Mouse (Mus musculus): ENCODE measurements around the gene Chil1. TPM values are rescaled to one million over a fixed set of nuclear protein-coding genes. Genes with fewer than 3 reads are reported as not detected.

Gene Chil1
- total RNA-seq, 4 experiments from 2014 or later: 0.24 to 2.7 (median 1.3) TPM

DNA sequence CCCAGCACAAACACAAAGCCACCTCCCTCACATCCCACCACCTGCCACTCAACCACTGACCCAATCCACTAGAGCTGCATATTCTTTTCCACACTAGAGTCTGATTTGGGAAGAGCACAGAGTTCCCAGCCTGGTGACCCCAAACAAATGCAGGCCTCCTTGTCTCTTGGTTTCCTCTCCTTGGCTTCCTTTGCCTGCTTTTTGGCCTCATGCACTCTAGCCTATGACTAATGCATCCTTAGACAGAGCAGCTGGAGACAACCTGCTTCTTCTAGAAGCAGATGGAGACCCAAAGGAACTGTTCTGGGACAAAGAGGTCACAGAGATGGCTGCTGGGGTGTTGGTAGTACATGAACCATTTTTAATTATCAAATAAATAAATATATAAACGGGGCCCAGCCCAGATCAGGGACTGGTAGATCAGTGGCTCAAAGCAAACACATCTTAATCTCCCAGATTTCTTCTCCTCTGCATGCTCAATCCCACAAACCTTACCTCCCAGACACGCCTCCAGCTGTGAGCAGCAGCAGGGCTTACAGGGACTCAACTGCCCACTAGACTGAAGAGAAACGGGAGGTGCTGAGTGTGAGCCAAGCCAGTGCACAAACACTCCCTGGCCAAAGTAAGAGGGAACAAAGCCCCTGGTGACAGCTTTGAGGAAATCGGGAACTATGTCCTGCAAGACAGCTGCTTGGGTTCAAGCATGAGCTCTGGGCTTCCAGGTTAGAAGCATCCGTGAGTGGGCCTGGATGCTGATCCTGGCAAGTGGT, 48.0 kb downstream of the Chil1 start:
- no peak for DNase-seq (ENCODE audit: low spot score in 2 of 2)

GRCm38 (mm10) chr1:134230638-134231228, 48.8 kb downstream of the Chil1 start:
- no peak for DNase-seq (ENCODE audit: low spot score in 2 of 2)

DNA sequence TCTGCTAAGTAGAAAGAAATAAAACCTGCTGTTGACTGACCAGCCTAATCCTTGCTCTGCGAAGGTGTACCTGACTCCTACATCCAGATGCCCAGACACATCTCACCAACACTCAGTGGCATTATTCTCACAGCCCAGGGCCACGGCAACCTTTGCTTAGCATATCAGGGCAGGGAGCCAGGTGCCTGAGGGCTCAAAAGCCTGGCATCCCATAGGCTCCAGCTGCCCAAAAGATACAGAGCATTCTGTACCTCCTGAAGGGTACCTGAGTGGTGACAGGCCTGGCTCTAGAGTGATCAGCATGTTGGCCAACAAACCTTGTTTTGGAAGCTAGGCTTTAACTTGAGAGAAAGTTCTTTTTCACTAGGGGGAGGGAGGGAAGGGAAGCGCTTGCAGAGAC, 49.3 kb downstream of the Chil1 start:
- no peak for DNase-seq (ENCODE audit: low spot score in 2 of 2)

- no peak for DNase-seq (ENCODE audit: low spot score in 2 of 2)
Measured at GRCm38 (mm10) chr1:134231681-134232080, 49.7 kb downstream of the Chil1 start.

- DNase-seq (ENCODE audit: low spot score in 2 of 2): no peak
Measured at GRCm38 (mm10) chr1:134232326-134232725, 50.4 kb downstream of the Chil1 start.

GRCm38 (mm10) chr1:134232778-134233531, 51.0 kb downstream of the Chil1 start:
- DNase-seq (ENCODE audit: low spot score in 2 of 2): no peak

GRCm38 (mm10) chr1:134233681-134234454, 51.9 kb downstream of the Chil1 start:
- no peak for DNase-seq (ENCODE audit: low spot score in 2 of 2)

DNA sequence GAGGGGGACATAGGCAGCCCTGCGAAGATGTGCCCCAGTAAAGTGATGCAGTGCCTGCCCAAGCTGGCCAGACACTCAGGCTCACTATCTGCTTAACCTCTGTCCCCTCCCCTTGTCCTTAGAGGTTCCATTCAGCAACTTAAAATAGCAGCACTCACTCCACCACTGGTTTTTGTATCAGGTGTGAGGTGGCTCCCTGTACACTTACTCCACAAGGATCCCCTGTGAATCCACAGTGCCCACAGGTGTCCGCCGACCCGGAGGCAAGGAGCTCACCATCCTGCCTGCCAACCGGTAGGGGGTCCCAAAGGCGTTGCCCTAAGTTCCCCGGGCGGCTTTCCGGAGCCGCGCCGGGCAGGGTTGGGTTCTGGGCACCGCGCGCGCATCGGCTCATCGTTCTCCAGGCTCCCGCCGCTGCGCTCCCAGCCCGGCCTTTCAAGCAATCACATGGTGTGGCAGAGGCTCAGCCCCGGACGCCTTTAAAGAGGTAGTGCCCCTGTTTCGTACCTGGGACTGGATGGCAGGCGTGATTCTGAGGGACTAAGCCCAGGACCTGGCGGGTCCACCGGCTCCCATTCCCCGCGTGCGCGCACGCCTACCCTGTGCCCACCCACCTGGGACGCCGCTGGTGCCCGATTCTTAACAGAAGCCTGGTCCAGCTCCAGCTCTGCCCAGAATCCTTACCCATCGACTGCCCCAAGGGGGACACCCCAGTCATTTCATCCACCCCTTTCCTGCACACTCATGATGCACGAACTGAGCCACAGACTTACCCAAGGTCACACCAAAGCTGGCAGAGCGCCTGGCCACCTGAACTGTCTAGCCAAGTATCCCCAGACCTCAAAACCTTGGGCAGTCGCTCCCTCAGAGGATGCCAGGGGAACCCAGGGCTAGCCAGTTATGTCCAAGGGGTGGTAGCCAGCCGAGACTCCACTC, 52.7 kb downstream of the Chil1 start:
- DNase-seq (ENCODE audit: low spot score in 2 of 2): no peak

- DNase-seq (ENCODE audit: low spot score in 2 of 2): no peak
Measured at GRCm38 (mm10) chr1:134235391-134235921, 53.5 kb downstream of the Chil1 start, which contains the start of gene Adora1. TSS of gene Adora1 (minus strand) at chr1:134235431.

- DNase-seq (ENCODE audit: low spot score in 2 of 2): no peak
Measured at GRCm38 (mm10) chr1:134236142-134236541, 54.2 kb downstream of the Chil1 start.

DNA sequence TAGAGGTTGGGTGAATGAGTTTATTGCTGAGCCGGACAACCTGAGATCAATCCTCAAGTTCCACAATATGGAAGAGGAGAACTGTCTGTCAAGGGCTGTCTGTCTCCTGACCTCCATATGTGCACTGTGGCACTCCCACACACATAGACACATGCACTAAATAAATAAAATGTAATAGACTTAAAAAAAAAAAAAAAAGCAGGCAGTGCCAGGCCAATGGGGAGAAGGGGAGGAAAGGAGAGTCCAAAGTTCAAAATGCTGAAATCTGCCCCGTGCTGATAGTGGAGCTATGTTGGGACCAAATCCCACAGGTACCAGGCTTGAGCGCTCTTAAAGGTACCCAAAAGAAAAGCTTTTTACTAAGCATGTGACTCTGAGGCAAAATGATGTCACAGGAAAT, 55.5 kb downstream of the Chil1 start:
- no peak for DNase-seq (ENCODE audit: low spot score in 2 of 2)

Other genes starting within 250 kb of the Chil1 start
- 100 to 1,000 TPM in 1 of 4 experiments, 10 to 100 TPM in 3; 25.4 to 104 (median 52.6) TPM for gene Fmod, start 144.9 kb upstream of the Chil1 start, total RNA-seq (2022)
- 10 to 100 TPM in 3 of 4 experiments, 1 to 10 TPM in 1; 8.6 to 22.9 (median 14.3) TPM for gene Btg2, start 103.1 kb upstream of the Chil1 start, total RNA-seq (2022)
- gene Chit1, start 70.9 kb upstream of the Chil1 start, total RNA-seq (2022): not detected
- gene Mybph, start 11.3 kb downstream of the Chil1 start, total RNA-seq (2022): 100 to 1,000 TPM; 239 to 486 (median 316) TPM
- gene Adora1, start 53.3 kb downstream of the Chil1 start, total RNA-seq (2022): under 1 TPM; 0.19 to 0.97 (median 0.69) TPM
- gene Myog, start 107.8 kb downstream of the Chil1 start, total RNA-seq (2022): 10 to 100 TPM in 3 of 4 experiments, 1 to 10 TPM in 1; 7.6 to 16.5 (median 15.4) TPM
- gene Ppfia4, start 150.8 kb downstream of the Chil1 start, total RNA-seq (2022): under 1 TPM; 0.21 to 0.65 (median 0.55) TPM
- 10 to 100 TPM in 3 of 4 experiments, 1 to 10 TPM in 1; 8.5 to 13.5 (median 11.1) TPM for gene Tmem183a, start 179.8 kb downstream of the Chil1 start, total RNA-seq (2022)
- gene 4933406M09Rik, start 203.8 kb downstream of the Chil1 start, total RNA-seq (2022): not detected
- 10 to 100 TPM; 79.7 to 98.2 (median 83.9) TPM for gene Cyb5r1, start 223.4 kb downstream of the Chil1 start, total RNA-seq (2022)
- gene Adipor1, start 233.2 kb downstream of the Chil1 start, total RNA-seq (2022): 100 to 1,000 TPM; 196 to 235 (median 208) TPM

Measured in gastrocnemius, adult 8-10 months (tissue).